Mouse (Mus musculus): ENCODE measurements around the gene Rora.

DNA sequence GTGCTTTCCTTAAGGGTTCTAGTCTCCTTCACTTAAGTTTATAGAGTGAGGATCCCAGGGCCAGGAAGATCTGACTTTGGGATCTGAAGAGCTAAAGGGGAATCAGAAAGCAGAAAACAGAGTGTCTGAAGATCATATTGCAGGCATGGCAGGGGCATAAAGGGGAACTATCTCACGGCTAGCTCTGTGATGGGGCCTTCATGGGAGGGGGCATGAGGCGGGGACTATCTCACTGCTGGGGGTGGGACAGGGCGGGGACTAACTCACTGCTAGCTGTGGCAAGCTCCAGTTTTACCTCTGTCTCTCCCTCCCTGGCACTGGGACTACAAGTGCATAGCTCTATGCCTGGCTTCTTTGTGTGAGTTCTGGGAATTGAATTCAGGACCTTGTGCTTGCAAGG is 279.6 kb downstream of the Rora start:
- TF ChIP-seq CTCF (IDR thresholded peaks at IDR 0.05; ENCODE audit: low read depth, low read length) (no peak), POLR2A (IDR thresholded peaks at IDR 0.05; ENCODE audit: borderline replicate concordance, low read depth, low read length) (no peak)
